Mouse (Mus musculus): ENCODE measurements around the gene Tmem86a.

DNA sequence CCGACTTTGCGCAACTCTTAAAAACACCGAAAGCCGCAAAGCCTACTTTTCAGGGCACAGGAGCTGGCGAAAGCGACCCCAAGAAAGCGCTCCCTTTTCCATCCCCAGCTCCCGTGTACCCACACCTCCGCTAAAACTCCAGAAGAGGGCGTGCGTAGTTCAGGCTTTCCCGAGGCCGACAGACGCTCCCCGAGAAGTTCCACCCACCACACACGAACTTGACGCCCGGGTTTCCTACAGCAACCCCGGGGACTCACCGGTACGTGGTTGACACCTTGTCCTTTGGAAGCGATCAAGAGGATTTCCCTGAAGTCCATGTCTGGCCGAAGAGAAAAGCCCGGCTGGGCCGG lies 42.6 kb upstream of the Tmem86a start:
- TF ChIP-seq CTCF (IDR thresholded peaks at IDR 0.05; ENCODE audit: control insufficient read depth, insufficient read depth, insufficient replicate concordance, low read depth, low read length), result no peak; the same call in 1 of the 2 replicates
- TF ChIP-seq POLR2A (IDR thresholded peaks at IDR 0.05; ENCODE audit: control insufficient read depth, low read depth, low read length), result no peak
